Mouse (Mus musculus): Measurements from ENCODE around the gene Ep400. TPM values are rescaled to one million over a fixed set of nuclear protein-coding genes. Genes with fewer than 3 reads are reported as not detected.

Gene Ep400
- total RNA-seq, 2 experiments from 2014 or later: 84.8 to 89.3 TPM

DNA sequence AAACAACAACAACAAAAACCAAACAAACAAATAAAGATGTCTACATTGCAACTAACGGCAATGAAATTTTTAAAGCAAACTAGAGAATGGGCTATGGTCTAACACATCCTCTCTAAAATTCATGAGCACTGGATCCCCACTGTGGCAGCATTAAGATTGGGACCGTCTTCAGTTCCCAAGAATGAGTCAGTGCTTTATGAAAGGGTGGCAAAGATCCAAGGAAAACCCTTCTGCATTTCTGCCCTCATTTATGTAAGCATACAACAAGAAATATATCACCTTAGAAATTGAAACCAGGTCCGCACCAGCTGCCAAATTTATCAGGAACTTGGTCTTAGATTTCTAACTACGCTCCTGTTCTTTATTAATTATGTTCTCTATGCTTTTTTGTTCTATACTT, 61.3 kb downstream of the Ep400 start:
- DNase-seq (ENCODE audit: low spot score in 2 of 2): peak; percentile 30 to 39
- intact Hi-C loops (cut with DNase I): no loop called here

GRCm38 (mm10) chr5:110704004-110704403, 66.5 kb downstream of the Ep400 start:
- intact Hi-C loops (cut with DNase I): no loop called here
- no peak for DNase-seq (ENCODE audit: low spot score in 2 of 2)

GRCm38 (mm10) chr5:110698617-110699016, 71.9 kb downstream of the Ep400 start:
- intact Hi-C loops (cut with DNase I): no loop called here
- no peak for DNase-seq (ENCODE audit: low spot score in 2 of 2)

DNA sequence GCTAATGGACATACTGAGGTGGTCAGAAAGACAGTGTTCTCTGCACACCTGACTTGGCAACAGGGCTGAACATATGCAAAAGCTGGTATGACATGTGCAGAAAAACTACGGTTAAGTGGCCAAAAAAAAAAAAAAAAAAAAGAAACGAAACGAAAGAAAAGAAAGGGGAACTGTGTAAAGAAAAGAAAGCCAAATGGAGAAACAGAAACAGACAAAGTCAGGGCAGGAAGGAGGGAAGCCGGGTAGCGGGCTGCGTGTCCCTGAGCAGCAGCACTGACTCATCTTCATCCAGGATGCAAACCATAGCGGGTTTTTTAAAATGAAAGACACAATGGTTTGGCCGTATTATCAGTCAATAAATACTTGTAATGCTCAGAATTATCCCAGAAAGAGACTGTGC, 88.5 kb downstream of the Ep400 start:
- no peak for DNase-seq (ENCODE audit: low spot score in 2 of 2)
- intact Hi-C loops (cut with DNase I): no loop called here

DNA sequence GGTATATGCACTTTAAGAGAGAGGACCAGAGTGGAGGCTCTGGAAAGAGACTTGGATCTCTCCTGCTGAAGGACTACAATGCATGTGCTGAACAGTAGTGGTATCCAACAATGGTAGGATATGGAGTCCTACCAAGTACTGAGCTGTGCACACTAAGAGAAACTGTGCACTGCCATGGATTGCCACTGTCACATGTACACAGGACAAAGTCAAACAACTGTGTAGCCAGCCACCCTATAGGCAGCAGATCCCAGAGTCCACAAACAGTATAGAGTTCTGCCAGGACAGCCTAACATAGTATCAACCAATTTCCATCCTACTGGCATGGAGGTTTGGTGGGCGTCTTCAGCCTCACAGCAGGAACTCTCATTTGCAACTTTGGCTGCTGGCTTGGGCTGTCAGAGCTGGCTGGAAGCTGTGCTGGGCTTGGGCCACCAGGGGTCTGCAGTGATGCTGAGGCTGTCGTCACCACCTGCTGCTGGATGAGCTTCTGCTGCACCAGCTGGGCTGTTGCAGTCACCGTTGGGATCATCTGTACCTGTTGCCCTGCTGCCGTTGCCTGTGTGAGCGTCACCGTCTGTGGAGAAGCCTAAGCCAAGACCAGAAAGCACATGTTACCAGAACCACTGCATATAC, 104.9 kb downstream of the Ep400 start:
- intact Hi-C loops (cut with DNase I): no loop called here

DNA sequence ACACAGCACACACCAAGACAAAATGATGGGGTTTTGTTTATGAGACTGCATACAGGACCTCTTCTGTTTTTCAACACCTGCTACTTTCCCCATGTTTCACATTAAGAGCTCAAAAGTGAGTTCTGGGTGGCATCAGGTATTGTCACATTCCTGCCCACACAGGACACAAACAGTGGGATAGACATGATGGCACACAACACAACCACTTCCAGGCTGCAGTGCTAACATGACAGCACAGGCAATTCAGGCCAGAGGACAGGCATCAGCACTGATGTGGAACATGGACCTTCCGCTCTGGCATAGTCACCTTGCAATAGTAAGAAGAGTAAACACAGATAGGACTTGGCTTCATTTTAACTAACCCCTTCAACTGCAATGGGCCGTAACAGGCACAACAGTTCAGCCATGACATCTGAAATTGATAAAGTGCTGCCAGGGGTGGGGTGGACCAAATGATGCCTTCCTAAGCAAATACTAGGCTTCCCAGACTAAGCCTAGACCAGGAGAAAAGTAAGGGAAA, 105.7 kb downstream of the Ep400 start:
- intact Hi-C loops (cut with DNase I): no loop called here
- no peak for DNase-seq (ENCODE audit: low spot score in 2 of 2)

More for the DNA sequence above, 104.9 kb downstream of the Ep400 start:
- DNase-seq (ENCODE audit: low spot score in 2 of 2): peak in 1 of 2 experiments; percentile 22

GRCm38 (mm10) chr5:110664041-110664440, 106.5 kb downstream of the Ep400 start:
- no peak for DNase-seq (ENCODE audit: low spot score in 2 of 2)
- intact Hi-C loops (cut with DNase I): no loop called here

- no peak for DNase-seq (ENCODE audit: low spot score in 2 of 2)
- intact Hi-C loops (cut with DNase I): no loop called here
Measured at GRCm38 (mm10) chr5:110659682-110660081, 110.8 kb downstream of the Ep400 start.

- no peak for DNase-seq (ENCODE audit: low spot score in 2 of 2)
- intact Hi-C loops (cut with DNase I): no loop called here
Measured at GRCm38 (mm10) chr5:110653686-110654085, 116.8 kb downstream of the Ep400 start.

GRCm38 (mm10) chr5:110652719-110653648, 117.5 kb downstream of the Ep400 start, which contains the start of the genes Noc4l and Ddx51:
TSS of gene Noc4l (minus strand) at chr5:110653417.
TSS of gene Ddx51 (plus strand) at chr5:110653451.
- intact Hi-C loops (cut with DNase I): no loop called here
- peak; percentile 96 to 98 for DNase-seq (ENCODE audit: low spot score in 2 of 2)

GRCm38 (mm10) chr5:110646377-110646776, 124.1 kb downstream of the Ep400 start:
- no peak for DNase-seq (ENCODE audit: low spot score in 2 of 2)
- intact Hi-C loops (cut with DNase I): no loop called here

DNA sequence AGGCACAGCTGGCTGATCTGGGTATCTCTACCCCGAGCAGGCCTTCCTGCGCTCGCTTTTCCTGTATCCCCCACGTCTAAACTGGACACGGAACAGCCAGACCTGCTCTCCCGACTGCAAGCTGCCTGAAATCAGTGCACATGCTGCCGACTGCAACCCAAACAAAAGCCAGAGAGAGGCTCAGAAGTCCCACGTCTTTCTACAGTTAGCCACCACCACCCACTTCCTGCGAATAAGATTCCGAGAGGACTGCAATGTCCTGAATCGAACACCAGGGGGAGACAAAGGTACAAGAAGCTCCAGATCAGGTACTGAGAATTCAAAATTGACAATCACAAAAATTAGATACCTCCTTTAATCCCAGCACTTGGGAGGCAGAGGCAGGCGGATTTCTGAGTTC, 131.1 kb downstream of the Ep400 start:
- intact Hi-C loops (cut with DNase I): loop anchor here (1.0 to 5.0 kb wide), 2 partner anchors 145 to 282 kb away; no protein-coding TSS in a partner anchor
- DNase-seq (ENCODE audit: low spot score in 2 of 2): peak; percentile 84 to 91

DNA sequence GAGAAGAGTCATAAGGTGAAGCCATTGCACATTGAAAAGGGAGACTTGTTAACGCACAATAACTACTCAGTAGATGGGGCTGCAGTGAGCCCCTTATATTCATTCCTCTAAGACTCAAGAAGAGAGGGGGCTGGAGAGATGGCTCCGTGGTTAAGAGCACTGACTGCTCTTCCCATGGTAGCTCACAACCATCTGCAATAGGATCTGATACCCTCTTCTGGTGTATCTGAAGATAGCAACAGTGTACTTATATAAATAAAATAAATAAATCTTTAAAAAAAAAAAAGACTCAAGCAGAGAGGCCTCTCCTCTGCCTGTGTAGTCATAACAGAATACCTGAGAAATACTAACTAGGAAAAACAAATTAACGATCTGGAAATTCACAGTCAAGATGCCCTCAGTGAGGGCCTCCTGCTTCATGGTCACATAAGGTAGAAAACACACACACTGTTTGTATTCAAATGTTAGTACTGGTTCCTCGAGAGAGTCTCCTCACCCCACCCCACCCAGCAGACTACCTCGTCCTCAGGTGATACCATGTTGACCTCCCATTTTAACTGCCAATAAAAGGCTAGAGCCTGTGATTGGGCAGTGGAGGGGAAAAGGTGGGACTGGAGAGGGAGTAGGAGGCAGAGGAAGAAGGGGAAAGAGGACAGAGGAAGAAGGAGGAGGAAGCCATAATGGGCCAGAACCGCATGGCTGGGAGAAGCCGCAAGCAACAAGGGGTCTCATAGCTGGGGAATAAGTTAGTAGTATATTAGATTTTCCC, 132.0 kb downstream of the Ep400 start:
- intact Hi-C loops (cut with DNase I): loop anchor here (1.0 to 5.0 kb wide), 2 partner anchors 144 to 281 kb away; no protein-coding TSS in a partner anchor
- DNase-seq (ENCODE audit: low spot score in 2 of 2): peak in 1 of 2 experiments; percentile 34

DNA sequence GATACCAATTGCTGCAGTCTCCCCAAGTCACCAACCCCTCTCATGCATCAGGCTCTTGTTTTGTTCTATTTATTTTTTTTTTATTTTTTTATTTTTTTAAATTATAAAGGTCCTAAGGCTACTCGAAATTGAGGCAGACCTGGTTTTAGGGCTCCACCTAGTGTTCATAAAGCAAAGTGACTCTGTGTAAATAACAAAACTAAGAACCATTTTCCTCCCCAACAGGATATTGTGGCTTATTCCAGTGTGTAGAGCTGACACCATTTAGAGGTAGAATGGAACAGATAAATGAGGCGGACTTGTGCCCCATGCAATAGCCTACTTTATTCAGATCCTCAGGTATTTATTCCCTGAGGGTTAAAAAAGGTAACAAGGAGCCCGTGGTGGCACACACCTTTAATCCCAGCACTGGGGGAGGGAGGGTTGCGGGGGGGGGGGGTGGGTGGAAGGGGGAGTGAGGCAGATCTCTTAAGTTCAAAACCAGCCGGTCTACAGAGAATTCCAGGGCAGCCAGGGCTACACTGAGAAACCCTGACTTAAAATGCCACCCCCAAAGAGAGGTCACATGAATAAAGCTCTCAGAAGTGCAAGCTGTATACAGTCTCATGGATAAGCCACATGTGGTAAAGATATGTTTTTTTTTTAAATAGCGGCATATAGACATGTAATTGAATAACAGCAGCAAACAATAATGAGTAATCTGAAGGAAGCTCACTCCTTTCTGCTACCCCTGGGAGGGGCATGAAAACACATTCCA, 134.4 kb downstream of the Ep400 start:
- DNase-seq (ENCODE audit: low spot score in 2 of 2): peak; percentile 37 to 40
- intact Hi-C loops (cut with DNase I): loop anchor here (1.0 to 5.0 kb wide), 2 partner anchors 143 to 279 kb away; no protein-coding TSS in a partner anchor

DNA sequence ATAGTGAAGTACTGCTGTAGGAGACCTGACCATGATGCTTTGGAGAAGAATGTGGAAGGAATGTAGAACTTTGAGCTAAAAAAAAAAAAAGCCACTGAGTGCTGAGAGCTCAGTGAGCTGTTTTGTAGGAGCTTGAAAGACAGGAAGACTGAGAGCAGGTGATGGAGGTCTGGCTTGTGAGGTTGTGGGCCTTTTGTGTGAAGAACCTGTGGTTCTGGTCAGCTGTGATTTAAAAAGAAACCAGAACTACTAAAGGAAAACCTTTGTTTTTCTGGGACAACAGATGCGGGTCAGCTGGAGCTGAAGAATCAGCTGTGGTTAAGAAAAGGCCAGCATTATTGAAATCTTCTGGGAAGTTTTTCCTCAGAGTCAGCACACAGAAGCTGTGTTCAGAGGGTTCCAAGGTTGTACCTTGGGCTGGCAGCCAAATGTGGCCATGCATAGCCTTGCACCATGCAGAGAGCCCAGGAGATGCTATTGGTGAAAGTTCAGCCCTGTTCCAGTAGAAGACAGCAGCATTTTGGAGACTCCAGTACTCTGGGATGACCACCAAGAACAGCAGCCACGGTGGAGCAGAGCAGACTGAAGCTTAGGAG, 140.9 kb downstream of the Ep400 start:
- intact Hi-C loops (cut with DNase I): no loop called here
- DNase-seq (ENCODE audit: low spot score in 2 of 2): no peak

DNA sequence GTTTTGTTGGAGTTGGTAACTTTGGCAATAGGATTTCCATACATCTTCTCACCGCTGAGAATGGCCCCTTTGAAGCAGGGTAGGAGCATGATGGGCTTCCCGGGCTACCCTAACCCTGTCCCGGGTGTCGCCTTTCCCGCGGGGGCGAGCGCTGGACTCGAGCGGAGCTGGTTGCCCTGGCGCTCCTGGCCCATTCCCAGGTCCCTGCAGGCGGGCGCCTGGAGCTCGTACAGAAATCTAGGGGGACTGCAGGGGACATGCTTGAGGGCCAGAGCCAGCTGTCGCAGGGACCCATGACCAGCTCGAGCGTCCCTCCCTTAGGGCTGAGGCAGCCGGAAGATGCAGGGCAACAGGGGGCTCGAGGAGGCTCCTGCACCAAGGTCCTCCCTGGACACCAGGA, 142.4 kb downstream of the Ep400 start:
- intact Hi-C loops (cut with DNase I): no loop called here
- DNase-seq (ENCODE audit: low spot score in 2 of 2): no peak

DNA sequence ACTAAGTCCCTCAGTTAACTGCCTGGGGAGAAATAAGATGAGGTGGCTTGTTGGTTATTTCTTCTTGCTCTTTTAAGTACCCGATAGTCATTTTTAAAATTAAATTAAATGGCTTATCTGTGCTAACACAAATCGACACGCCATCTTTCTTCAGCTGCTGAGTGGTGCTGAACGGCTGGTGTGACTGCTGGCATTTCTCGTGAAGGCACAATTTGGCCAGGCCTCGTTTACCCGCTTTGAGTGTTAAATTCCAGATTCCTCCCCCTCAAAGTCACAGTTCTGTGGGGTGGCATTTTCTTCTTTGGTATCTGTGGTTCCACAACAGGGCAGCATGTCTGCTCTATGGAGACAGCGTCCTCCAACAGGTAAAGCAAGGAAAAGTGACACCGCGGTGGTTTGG, 143.2 kb downstream of the Ep400 start:
- intact Hi-C loops (cut with DNase I): no loop called here
- no peak for DNase-seq (ENCODE audit: low spot score in 2 of 2)

DNA sequence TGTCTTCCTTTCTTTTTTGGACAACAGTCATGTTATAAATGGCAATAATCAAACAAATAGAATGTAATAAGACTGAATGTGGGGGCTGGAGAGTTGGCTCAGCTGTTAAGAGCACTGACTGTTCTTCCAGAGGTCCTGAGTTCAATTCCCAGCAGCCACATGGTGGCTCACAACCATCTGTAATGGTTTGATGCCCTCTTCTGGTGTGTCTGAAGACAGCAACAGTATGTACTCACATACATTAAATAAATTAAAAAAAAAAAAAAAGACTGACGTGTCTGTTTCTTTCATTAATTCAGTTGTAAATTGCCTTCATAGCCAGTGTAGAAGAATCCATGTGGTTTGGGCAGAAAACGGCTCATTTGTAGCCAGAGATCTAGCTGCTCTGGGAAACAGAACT, 146.2 kb downstream of the Ep400 start:
- intact Hi-C loops (cut with DNase I): no loop called here
- DNase-seq (ENCODE audit: low spot score in 2 of 2): no peak

All from left cerebral cortex, postnatal 14 days (tissue).